Mouse (Mus musculus) ovary, postnatal 10 days (tissue): ENCODE measurements around the gene Cdk17.

Source experiments
- DNase-seq: peaks from one replicate; pipeline ENCODE4 v3.0.0; 2022; ENCODE audit warnings: low spot score

Cdk17 gene

GRCm38 (mm10) chr10:93171182-93171855, 10.6 kb downstream of the Cdk17 start:
- no peak for DNase-seq

- DNase-seq, result no peak
Observed at GRCm38 (mm10) chr10:93177471-93177870, 16.8 kb downstream of the Cdk17 start.

- no peak for DNase-seq
Observed at GRCm38 (mm10) chr10:93177874-93178273, 17.2 kb downstream of the Cdk17 start.

- no peak for DNase-seq
Observed at GRCm38 (mm10) chr10:93178662-93179061, 18.0 kb downstream of the Cdk17 start.

GRCm38 (mm10) chr10:93179669-93180460, 19.2 kb downstream of the Cdk17 start:
- DNase-seq, result no peak

- no peak for DNase-seq
Observed at GRCm38 (mm10) chr10:93184351-93184976, 23.8 kb downstream of the Cdk17 start.

GRCm38 (mm10) chr10:93188440-93188999, 27.8 kb downstream of the Cdk17 start:
- no peak for DNase-seq

GRCm38 (mm10) chr10:93190475-93191262, 30.0 kb downstream of the Cdk17 start:
- no peak for DNase-seq

- DNase-seq, result no peak
Observed at GRCm38 (mm10) chr10:93197092-93197491, 36.4 kb downstream of the Cdk17 start.

- no peak for DNase-seq
Observed at GRCm38 (mm10) chr10:93198958-93199357, 38.3 kb downstream of the Cdk17 start.

GRCm38 (mm10) chr10:93201846-93202458, 41.3 kb downstream of the Cdk17 start:
- DNase-seq, result no peak

- DNase-seq, result no peak
Observed at GRCm38 (mm10) chr10:93205287-93205956, 44.7 kb downstream of the Cdk17 start.

- no peak for DNase-seq
Observed at GRCm38 (mm10) chr10:93207176-93207575, 46.5 kb downstream of the Cdk17 start.

GRCm38 (mm10) chr10:93212699-93213098, 52.0 kb downstream of the Cdk17 start:
- no peak for DNase-seq

GRCm38 (mm10) chr10:93213339-93213738, 52.7 kb downstream of the Cdk17 start:
- DNase-seq, result no peak

- no peak for DNase-seq
Observed at GRCm38 (mm10) chr10:93214251-93214650, 53.6 kb downstream of the Cdk17 start.

GRCm38 (mm10) chr10:93215051-93215763, 54.5 kb downstream of the Cdk17 start:
- DNase-seq, result no peak

GRCm38 (mm10) chr10:93225751-93226150, 65.1 kb downstream of the Cdk17 start:
- no peak for DNase-seq

- DNase-seq, result no peak
Observed at GRCm38 (mm10) chr10:93227921-93228320, 67.2 kb downstream of the Cdk17 start.

- DNase-seq, result no peak
Observed at GRCm38 (mm10) chr10:93228401-93229007, 67.8 kb downstream of the Cdk17 start.
